In genomic region chr5:25530629-25531028, GRCm38 (mm10) we compare ENCODE assay signal across 8 mouse cellular contexts. TPM values are rescaled to one million over a fixed set of nuclear protein-coding genes. Genes with fewer than 3 reads are reported as not detected.
A peak's percentile ranks its signal among the peaks of the same experiment; 100 is the strongest.
DNase-seq lines count a peak whose midpoint lies in the region; ATAC-seq lines count a peak whose summit lies in the region.

No protein-coding gene starts in this region.

- H3K9me3 ChIP-seq in kidney, embryonic 16.5 days (ENCODE audit: low read length) = no peaks in the 10 kb centered on the region
- H3K9me3 ChIP-seq in hindbrain, embryonic 15.5 days = no peaks in the 10 kb centered on the region
- H3K9me3 ChIP-seq in midbrain, embryonic 16.5 days (replicated peaks; ENCODE audit: control insufficient read depth, low read length, poor library complexity, severe bottlenecking) = no peaks in the 10 kb centered on the region

- no peak overlapping the region for H3K9ac ChIP-seq in kidney, embryonic 16.5 days (replicated peaks; ENCODE audit: low read length)
- peak overlapping the region; percentile 77 for H3K9ac ChIP-seq in hindbrain, embryonic 15.5 days
- H3K9ac ChIP-seq in midbrain, embryonic 16.5 days (ENCODE audit: low read depth, low read length) = peak overlapping the region; percentile 79; the same call in 1 of the 2 replicates

- ATAC-seq in kidney, embryonic 16.5 days (ENCODE audit: low FRiP score, low TSS enrichment) = no peak
- ATAC-seq in hindbrain, embryonic 15.5 days (ENCODE audit: low FRiP score, low read depth) = no peak
- ATAC-seq in midbrain, embryonic 16.5 days = no peak

- H3K4me3 ChIP-seq in kidney, embryonic 16.5 days (ENCODE audit: low read length) = peak overlapping the region; percentile 66
- H3K4me3 ChIP-seq in hindbrain, embryonic 15.5 days = peak overlapping the region; percentile 75
- H3K4me3 ChIP-seq in midbrain, embryonic 16.5 days (ENCODE audit: low read depth, low read length) = peak overlapping the region; percentile 72

- peaks cover 7% of the 10 kb centered on the region for H3K4me1 ChIP-seq in kidney, embryonic 16.5 days (ENCODE audit: insufficient read depth, low read length)
- no peaks in the 10 kb centered on the region for H3K4me1 ChIP-seq in hindbrain, embryonic 15.5 days (replicated peaks)
- peaks cover 3% of the 10 kb centered on the region; the same call in 1 of the 2 replicates for H3K4me1 ChIP-seq in midbrain, embryonic 16.5 days (ENCODE audit: control insufficient read depth, insufficient read depth, low read length)

- no peaks in the 10 kb centered on the region for H3K36me3 ChIP-seq in kidney, embryonic 16.5 days (ENCODE audit: insufficient read depth, low read length)
- no peaks in the 10 kb centered on the region for H3K36me3 ChIP-seq in hindbrain, embryonic 15.5 days
- no peaks in the 10 kb centered on the region for H3K36me3 ChIP-seq in midbrain, embryonic 16.5 days (ENCODE audit: control insufficient read depth, insufficient read depth, low read length)

- no peaks in the 10 kb centered on the region for H3K27me3 ChIP-seq in kidney, embryonic 16.5 days (ENCODE audit: insufficient read depth, low read length)
- no peaks in the 10 kb centered on the region for H3K27me3 ChIP-seq in hindbrain, embryonic 15.5 days
- H3K27me3 ChIP-seq in midbrain, embryonic 16.5 days (ENCODE audit: control insufficient read depth, insufficient read depth, low read depth, low read length) = no peaks in the 10 kb centered on the region

- intact Hi-C loops in gastrocnemius, postnatal 14 days (cut with DNase I; ENCODE audit: low total_unique reads) = no loop called here

- 26% methylated on average over 2 of the region's 2 CpGs for WGBS in kidney, embryonic 16.5 days
- WGBS in hindbrain, embryonic 15.5 days = 16% methylated on average over 2 of the region's 2 CpGs
- WGBS in midbrain, embryonic 16.5 days = 14% methylated on average over 2 of the region's 2 CpGs

- no peak for DNase-seq in kidney, postnatal 25 days
- DNase-seq in c-Kit-positive CD71-positive TER-119-negative erythroid progenitor cells, embryonic 14.5 days (ENCODE audit: low read depth) = peak; percentile 27
- no peak for DNase-seq in layer of hippocampus, postnatal 25 days (ENCODE audit: extremely low spot score in 1 of 2, low spot score in 1 of 2)
- DNase-seq in gastrocnemius, postnatal 14 days = no peak
- DNase-seq in spleen, postnatal 14 days (ENCODE audit: low spot score in 2 of 2) = no peak

- peak overlapping the region; percentile 66 for H3K4me2 ChIP-seq in kidney, embryonic 16.5 days (replicated peaks; ENCODE audit: low read depth, low read length)
- H3K4me2 ChIP-seq in hindbrain, embryonic 15.5 days = peak overlapping the region; percentile 58
- H3K4me2 ChIP-seq in midbrain, embryonic 16.5 days (ENCODE audit: low read length) = peak overlapping the region; percentile 59

- no peak overlapping the region for H3K27ac ChIP-seq in kidney, embryonic 16.5 days (ENCODE audit: low read length)
- peak overlapping the region; percentile 97 for H3K27ac ChIP-seq in hindbrain, embryonic 15.5 days (replicated peaks)
- no peak overlapping the region for H3K27ac ChIP-seq in midbrain, embryonic 16.5 days (ENCODE audit: low read length)

RNA-seq across cellular contexts. Expression of gene Cct8l1, which starts 14.8 kb away (rescaled TPM):
- polyA plus RNA-seq in kidney, embryonic 16.5 days (2015; fragmentation: Nextera tagmentation; extraction: Ambion mirVana) = not detected in 2 replicates
- polyA plus RNA-seq in hindbrain, embryonic 15.5 days (2015; fragmentation: Nextera tagmentation; extraction: Ambion mirVana) = 0.12 TPM in 1 of 2 replicates, not detected in the other
- 0.13 TPM in 1 of 2 replicates, not detected in the other for polyA plus RNA-seq in midbrain, embryonic 16.5 days (2015; fragmentation: Nextera tagmentation; extraction: Ambion mirVana)
- under 1 TPM in 1 of 2 experiments, not detected in 1; 0.19 TPM for total RNA-seq in layer of hippocampus, postnatal 25 days (2021)
- not detected for total RNA-seq in gastrocnemius, postnatal 14 days (2021)

RNA-seq across cellular contexts. Expression of gene Kmt2c, which starts 32.0 kb away (rescaled TPM):
- 10.0 and 13.0 TPM in 2 replicates for polyA plus RNA-seq in kidney, embryonic 16.5 days (2015; fragmentation: Nextera tagmentation; extraction: Ambion mirVana)
- polyA plus RNA-seq in hindbrain, embryonic 15.5 days (2015; fragmentation: Nextera tagmentation; extraction: Ambion mirVana) = 14.7 and 17.5 TPM in 2 replicates
- 15.3 and 19.2 TPM in 2 replicates for polyA plus RNA-seq in midbrain, embryonic 16.5 days (2015; fragmentation: Nextera tagmentation; extraction: Ambion mirVana)
- 10 to 100 TPM; 68.9 to 87.2 TPM for total RNA-seq in layer of hippocampus, postnatal 25 days (2021)
- total RNA-seq in gastrocnemius, postnatal 14 days (2021) = 10 to 100 TPM; 24.9 to 27.6 TPM
